Mouse (Mus musculus) small intestine, adult 2 months (tissue): ENCODE data around the gene Crtc3.

Experiments
- CTCF ChIP-seq: fragments of 200-500 bp; IDR thresholded peaks from 2 replicates; pipeline ENCODE4 v1.5.1; 2012; ENCODE audit warnings: low read depth, mild to moderate bottlenecking, control low read depth, inconsistent platforms, low read length, moderate library complexity, mixed read lengths; ENCODE audit not compliant: insufficient replicate concordance, insufficient read length; ENCODE audit errors: extremely low read depth
- POLR2A ChIP-seq: fragments of 200-500 bp; IDR thresholded peaks from 2 replicates; pipeline ENCODE4 v1.6.1; 2012; ENCODE audit warnings: low read depth, mild to moderate bottlenecking, control low read depth, inconsistent platforms, low read length, moderate library complexity

DNA sequence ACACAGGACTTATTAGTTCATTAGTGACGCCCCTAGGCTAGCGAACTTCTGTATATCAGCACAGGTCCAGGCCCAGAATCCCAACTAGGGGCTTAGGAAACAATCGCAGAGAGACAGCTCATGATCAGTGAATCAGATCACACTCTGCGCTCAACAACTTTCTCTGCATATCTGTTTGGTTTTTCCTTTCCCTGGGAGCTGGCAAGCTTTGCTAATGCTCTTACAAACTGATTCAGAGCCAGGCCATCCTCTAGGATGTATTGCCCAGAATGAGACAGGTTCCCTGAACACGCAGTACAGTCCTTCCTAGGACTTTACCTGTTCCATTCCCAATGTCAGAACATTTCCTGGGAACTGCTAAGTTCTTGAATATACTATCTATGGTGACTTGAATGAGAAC, 61.7 kb downstream of the Crtc3 start:
- TF ChIP-seq CTCF (no peak), POLR2A (no peak)
